21 mouse cellular contexts compared by ENCODE assay signal in the genomic region with DNA sequence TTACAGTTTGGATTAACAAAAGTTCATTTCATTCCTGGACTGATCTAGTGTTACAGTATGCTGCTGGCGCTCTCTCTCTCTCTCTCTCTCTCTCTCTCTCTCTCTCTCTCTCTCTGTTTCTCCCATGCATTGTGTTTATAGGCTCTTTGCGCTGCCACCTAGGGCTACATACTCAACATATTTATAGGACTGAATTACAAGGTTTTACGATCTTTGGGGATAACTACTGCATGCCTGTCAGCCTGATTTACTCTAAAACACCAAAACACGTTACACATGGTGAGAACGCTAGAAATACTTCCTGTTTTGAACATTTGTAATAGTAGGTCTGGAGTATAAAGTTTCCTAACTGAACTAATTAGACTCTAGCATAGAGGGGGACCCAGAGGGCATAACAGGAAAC. TPM values are rescaled to one million over a fixed set of nuclear protein-coding genes. Genes with fewer than 3 reads are reported as not detected.
A peak's percentile ranks its signal among the peaks of the same experiment; 100 is the strongest.
DNase-seq lines count a peak whose midpoint lies in the region; ATAC-seq and TF ChIP-seq lines count a peak whose summit lies in the region.
"Had no signal": no experiment of that assay in that cellular context is flagged by ENCODE, and none has a peak within 500 bp of the region (broad histone marks: within the 10 kb centered on the region; RNA-seq: fewer than 3 reads in every experiment).

No protein-coding gene starts in this region.

- intact Hi-C loops in gastrocnemius, adult 2 months (cut with DNase I) = no loop called here

- no peak for TF ChIP-seq POLR2A in spleen, adult 2 months (IDR thresholded peaks at IDR 0.05; ENCODE audit: low read depth, low read length)

- 0 out of 2 replicates have a peak overlapping the region, but pooled peaks have one; percentile 52 for H3K27ac ChIP-seq in spleen, adult 2 months (ENCODE audit: insufficient read depth, low read length)
- H3K27ac ChIP-seq in limb, embryonic 12.5 days = 0 out of 2 replicates have a peak overlapping the region, but pooled peaks have one; percentile 7
- no peak overlapping the region for H3K27ac ChIP-seq in gastrocnemius, adult 2 months
- H3K27ac ChIP-seq: forebrain, embryonic 12.5 days; heart, embryonic 13.5 days; intestine, embryonic 15.5 days; liver, embryonic 13.5 days; lung, embryonic 15.5 days; midbrain, embryonic 13.5 days had no signal

- no peaks in the 10 kb centered on the region for H3K36me3 ChIP-seq in spleen, adult 2 months (ENCODE audit: control insufficient read depth, insufficient read depth, low read length)
- no peaks in the 10 kb centered on the region for H3K36me3 ChIP-seq in limb, embryonic 12.5 days
- H3K36me3 ChIP-seq: forebrain, embryonic 12.5 days; heart, embryonic 13.5 days; intestine, embryonic 15.5 days; liver, embryonic 13.5 days; lung, embryonic 15.5 days; midbrain, embryonic 13.5 days had no signal

- H3K4me1 ChIP-seq in spleen, adult 2 months (ENCODE audit: control insufficient read depth, insufficient read depth, insufficient read length) = no peaks in the 10 kb centered on the region
- peaks cover 15% of the 10 kb centered on the region for H3K4me1 ChIP-seq in limb, embryonic 12.5 days (replicated peaks)
- H3K4me1 ChIP-seq: forebrain, embryonic 12.5 days; heart, embryonic 13.5 days; intestine, embryonic 15.5 days; liver, embryonic 13.5 days; lung, embryonic 15.5 days; midbrain, embryonic 13.5 days had no signal

- no peak for TF ChIP-seq CTCF in spleen, adult 2 months (IDR thresholded peaks at IDR 0.05; ENCODE audit: extremely low read depth, insufficient read depth, insufficient read length, insufficient replicate concordance)
- no peak for TF ChIP-seq CTCF in gastrocnemius, adult 2 months (IDR thresholded peaks at IDR 0.05)

- ATAC-seq in limb, embryonic 12.5 days (ENCODE audit: insufficient number of reproducible peaks, insufficient read depth, low FRiP score, low TSS enrichment, low read depth) = peak; percentile 86
- ATAC-seq: intestine, embryonic 15.5 days; midbrain, embryonic 13.5 days had no signal

- H3K4me3 ChIP-seq in spleen, adult 2 months (ENCODE audit: extremely low read depth, insufficient read depth, insufficient read length) = no peak overlapping the region
- no peak overlapping the region for H3K4me3 ChIP-seq in limb, embryonic 12.5 days (replicated peaks)
- no peak overlapping the region for H3K4me3 ChIP-seq in gastrocnemius, adult 2 months
- H3K4me3 ChIP-seq: forebrain, embryonic 12.5 days; heart, embryonic 13.5 days; intestine, embryonic 15.5 days; liver, embryonic 13.5 days; lung, embryonic 15.5 days; midbrain, embryonic 13.5 days had no signal

- WGBS in spleen, adult 2 months = 35% methylated on average over 5 of the region's 5 CpGs
- 5% methylated on average over 5 of the region's 5 CpGs for WGBS in limb, embryonic 12.5 days

- peak overlapping the region; percentile 3; the same call in 1 of the 2 replicates for H3K4me2 ChIP-seq in limb, embryonic 12.5 days
- H3K4me2 ChIP-seq: forebrain, embryonic 12.5 days; heart, embryonic 13.5 days; intestine, embryonic 15.5 days; liver, embryonic 13.5 days; lung, embryonic 15.5 days; midbrain, embryonic 13.5 days had no signal

- no peak overlapping the region for H3K9ac ChIP-seq in limb, embryonic 12.5 days (replicated peaks)
- H3K9ac ChIP-seq: forebrain, embryonic 12.5 days; heart, embryonic 13.5 days; intestine, embryonic 15.5 days; liver, embryonic 13.5 days; lung, embryonic 15.5 days; midbrain, embryonic 13.5 days had no signal

- H3K27me3 ChIP-seq in spleen, adult 2 months (ENCODE audit: control insufficient read depth, insufficient read depth, low read length) = no peaks in the 10 kb centered on the region
- H3K27me3 ChIP-seq in limb, embryonic 12.5 days = no peaks in the 10 kb centered on the region
- H3K27me3 ChIP-seq: forebrain, embryonic 12.5 days; heart, embryonic 13.5 days; intestine, embryonic 15.5 days; liver, embryonic 13.5 days; lung, embryonic 15.5 days; midbrain, embryonic 13.5 days had no signal

- DNase-seq in embryo, embryonic 11.5 days (ENCODE audit: low read depth, low spot score) = peak; percentile 16
- DNase-seq in embryo, embryonic 11 days = no peak
- no peak for DNase-seq in spleen, adult 2 months (ENCODE audit: low read depth in 1 of 2, low spot score in 2 of 2)
- DNase-seq in spleen, adult 12 weeks (ENCODE audit: low spot score) = no peak
- DNase-seq in right cerebral cortex, postnatal 36 days (ENCODE audit: low spot score in 2 of 2) = no peak
- no peak for DNase-seq in gastrocnemius, adult 2 months
- DNase-seq in lung, postnatal 14 days = no peak
- DNase-seq: adrenal gland, adult 8-10 months; cerebellum, adult 11 months; cerebellum, postnatal 14 days; heart, postnatal 4 days; kidney, postnatal 36 days; liver, embryonic 13.5 days; right cerebral cortex, adult 18-20 months; spleen, adult 18-20 months had no signal

- H3K9me3 ChIP-seq in limb, embryonic 12.5 days = no peaks in the 10 kb centered on the region
- H3K9me3 ChIP-seq: forebrain, embryonic 12.5 days; heart, embryonic 13.5 days; intestine, embryonic 15.5 days; liver, embryonic 13.5 days; lung, embryonic 15.5 days; midbrain, embryonic 13.5 days had no signal

RNA-seq across cellular contexts. Expression of gene Xdh, which starts 47.8 kb away (rescaled TPM):
- polyA plus RNA-seq in spleen, adult 2 months (2012; rRNA removed) = 15.6 and 18.5 TPM in 2 replicates
- 0.98 and 1.0 TPM in 2 replicates for polyA plus RNA-seq in limb, embryonic 12.5 days (2016; fragmentation: Nextera tagmentation; extraction: Ambion mirVana)
- total RNA-seq in gastrocnemius, adult 2 months (2021) = 10 to 100 TPM; 54.9 to 72.1 TPM
